Mouse (Mus musculus): Measurements from ENCODE around the gene Spaca4. TPM values are rescaled to one million over a fixed set of nuclear protein-coding genes. Genes with fewer than 3 reads are reported as not detected.

Spaca4 gene
- not detected in 2 replicates for polyA plus RNA-seq (2012)

DNA sequence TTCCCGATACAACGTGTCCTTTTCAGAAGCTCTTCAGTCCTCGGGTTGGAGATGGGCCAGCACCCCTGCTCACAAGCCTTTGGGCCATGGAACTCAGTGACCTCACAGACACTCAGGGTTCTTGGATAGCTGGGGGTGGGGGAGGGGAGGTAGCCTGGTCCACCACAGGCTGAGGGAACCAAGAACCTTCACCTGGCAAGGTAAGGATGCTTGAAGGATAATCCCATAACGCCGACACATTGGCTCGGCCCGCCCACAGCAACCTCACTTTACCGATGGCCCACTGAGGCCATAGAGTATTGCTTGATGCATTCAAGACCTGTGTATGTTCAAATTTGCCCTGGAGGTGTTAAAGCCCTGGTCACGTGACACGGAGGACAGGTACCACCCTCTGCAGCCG, at the start of gene Spaca4:
Spaca4 (minus strand) TSS at position 101 of the 400 bp plus-strand sequence.
- no peak for TF ChIP-seq GATA1 (IDR thresholded peaks at IDR 0.05; ENCODE audit: low read length)

DNA sequence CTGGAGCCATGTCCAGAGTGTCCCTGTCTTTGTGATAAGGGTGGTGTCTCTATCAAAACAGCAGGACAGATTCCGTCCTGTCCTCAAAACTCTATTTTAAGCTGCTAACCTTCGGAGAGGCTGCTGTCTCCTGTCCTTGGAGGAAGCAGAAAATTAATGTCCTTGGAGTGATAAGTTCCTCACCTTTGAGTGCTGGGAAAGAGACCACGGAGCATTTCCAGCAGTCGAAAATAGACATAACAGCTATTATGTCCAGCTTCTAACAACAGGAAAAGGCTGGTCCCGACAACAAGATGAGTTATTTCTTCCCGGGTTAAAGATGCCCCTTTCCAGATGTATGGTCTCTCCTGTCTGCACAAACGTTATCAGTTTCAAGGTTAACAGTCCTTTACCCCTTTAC, 49.6 kb upstream of the Spaca4 start:
- no peak for TF ChIP-seq GATA1 (IDR thresholded peaks at IDR 0.05; ENCODE audit: low read length)

DNA sequence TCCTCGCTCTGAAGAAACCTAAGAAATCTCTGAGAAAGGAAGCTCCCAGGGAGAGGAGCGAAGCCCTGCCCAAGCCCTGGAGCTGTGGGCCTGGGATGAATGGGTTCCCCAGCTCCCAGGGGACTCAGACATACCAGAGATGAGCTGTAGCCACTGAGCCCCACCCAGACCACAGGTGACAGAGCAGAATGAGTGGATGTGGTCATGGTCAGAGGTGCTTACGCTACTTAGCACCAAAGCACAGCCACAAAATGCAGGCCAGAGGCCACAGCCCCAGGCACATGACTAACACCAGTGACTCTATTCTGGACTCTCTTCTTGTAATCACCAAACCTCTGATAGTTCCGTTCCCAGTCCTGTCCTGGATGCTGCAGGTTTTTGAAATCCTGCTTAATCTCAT, 45.5 kb upstream of the Spaca4 start:
- TF ChIP-seq GATA1 (IDR thresholded peaks at IDR 0.05; ENCODE audit: low read length), result no peak

DNA sequence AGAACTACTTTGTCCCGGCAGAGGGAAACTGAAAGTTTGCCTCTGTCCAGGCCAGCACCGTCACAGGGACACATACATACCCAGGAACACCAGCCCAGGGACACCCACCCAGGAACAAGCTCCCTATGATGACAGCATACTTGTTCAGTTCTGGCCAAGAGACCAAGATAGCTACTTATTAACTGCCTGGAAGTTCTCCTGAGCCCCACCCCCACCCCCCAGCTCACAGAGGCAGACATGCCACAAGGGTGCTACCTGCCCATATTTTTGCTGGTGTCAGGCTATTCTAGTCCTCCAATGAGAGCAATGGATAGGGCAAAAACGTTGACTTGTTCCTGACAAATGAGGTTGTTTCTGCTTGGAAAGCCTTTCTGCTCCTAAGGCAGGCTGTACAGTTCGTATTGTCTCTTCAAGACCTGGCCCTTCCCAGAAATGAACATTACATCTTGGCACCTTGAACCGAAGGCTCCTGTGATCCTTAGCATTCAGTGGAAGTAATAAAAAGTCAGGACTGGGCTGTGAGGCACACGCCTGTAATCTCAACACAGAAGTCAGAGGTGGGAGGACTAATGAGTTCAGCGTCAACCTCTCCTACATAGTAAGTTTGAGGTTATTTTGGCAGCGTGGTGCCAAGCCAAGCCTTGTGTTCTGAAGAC, 44.9 kb upstream of the Spaca4 start:
- TF ChIP-seq GATA1 (IDR thresholded peaks at IDR 0.05; ENCODE audit: low read length), result no peak

DNA sequence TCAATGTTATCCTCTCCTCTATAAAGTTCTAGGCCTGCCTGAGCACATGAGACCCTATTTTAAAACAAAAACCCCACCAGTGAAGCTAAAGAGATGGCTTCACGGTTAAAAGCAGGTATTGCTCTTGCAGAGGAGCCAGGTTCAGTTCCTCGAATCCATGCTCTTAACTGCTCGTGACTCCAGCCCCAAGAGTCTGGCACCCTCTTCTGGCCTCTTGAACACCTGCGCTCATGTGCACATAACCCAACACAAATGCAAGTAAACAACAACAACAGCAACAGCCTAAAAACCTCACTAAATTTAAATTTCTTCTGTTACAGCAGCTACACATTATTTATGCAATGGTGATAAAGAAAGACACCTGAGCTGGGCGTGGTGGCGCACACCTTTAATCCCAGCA, 41.9 kb upstream of the Spaca4 start:
- TF ChIP-seq GATA1 (IDR thresholded peaks at IDR 0.05; ENCODE audit: low read length), result no peak

DNA sequence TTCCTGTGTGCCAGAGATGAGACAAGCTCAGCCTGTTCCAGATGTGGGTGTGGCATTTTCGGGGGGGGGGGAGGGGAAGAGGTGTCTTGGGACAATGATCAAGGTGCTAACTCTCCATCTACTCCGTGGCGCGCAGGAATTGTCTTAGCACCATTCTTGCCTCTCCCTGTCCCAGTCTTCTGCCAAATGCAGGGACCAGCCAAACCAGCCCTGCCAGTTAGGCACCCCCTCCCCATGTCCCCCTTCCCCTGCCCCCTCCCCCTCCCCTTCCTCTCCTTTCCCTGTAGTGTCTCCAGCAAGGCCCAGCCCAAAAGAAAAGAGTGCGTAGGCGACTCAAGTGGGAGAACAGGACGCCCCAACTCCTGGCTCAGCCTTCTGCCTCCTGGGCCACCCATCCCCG, 41.2 kb upstream of the Spaca4 start:
- TF ChIP-seq GATA1 (IDR thresholded peaks at IDR 0.05; ENCODE audit: low read length), result no peak

DNA sequence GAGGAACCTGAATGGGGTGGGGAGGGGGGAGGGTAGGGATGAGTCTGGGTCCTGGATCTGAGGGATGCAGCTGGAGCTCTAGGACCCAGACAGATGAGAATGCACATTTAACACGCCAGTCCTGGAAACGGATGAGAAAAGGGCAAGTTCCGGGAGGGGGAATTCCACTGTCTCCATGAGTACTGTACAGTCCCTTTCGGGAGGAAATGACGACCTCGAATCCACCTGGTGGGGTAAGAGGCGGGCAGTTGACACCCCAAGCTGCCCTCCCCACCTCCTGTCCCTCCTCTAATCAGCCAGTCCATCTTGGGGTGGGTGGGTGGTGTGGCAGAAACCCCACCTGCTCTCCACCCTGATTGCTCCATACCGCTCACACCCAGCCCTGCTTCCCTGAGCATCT, 40.4 kb upstream of the Spaca4 start:
- TF ChIP-seq GATA1 (IDR thresholded peaks at IDR 0.05; ENCODE audit: low read length), result no peak

DNA sequence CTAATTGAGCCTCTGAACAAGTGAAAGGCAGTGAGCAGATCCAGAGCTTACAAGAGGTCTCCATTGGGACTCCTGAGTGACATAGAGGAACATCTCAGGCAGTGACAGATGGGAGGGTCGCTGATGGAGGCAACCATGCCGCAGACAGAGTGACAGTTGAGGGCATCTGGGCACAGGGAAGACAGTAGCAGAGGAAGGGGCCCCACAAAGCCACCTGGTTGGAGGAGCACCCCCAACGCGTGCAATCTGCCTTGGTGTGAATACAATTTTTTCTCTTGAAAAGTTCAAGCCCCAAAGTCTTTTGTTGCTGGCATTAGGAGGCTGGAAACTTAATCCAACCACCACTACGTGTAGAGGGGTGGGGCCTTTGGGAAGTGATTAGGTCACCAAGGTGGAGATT, 34.5 kb upstream of the Spaca4 start:
- no peak for TF ChIP-seq GATA1 (IDR thresholded peaks at IDR 0.05; ENCODE audit: low read length)

DNA sequence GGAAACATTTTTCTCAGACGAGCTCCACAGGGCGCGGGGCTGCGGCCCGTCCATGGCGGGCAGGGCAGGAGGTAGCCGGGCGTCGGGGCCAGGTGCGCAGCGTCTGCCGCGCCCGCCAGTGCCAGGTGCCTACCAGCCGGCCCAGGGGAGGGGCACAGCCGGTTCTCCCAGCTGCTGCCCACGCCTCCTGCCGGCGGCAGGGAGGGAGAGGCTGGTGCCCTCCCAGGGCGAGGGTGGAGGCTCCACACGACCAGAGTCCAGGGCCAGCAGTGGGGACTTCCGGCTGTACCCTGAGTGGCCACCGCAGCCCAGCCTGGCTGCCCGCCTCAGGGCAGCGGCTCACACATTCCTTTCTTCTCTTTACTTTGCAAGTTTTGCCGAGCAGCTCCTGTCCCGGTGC, 33.8 kb upstream of the Spaca4 start:
- no peak for TF ChIP-seq GATA1 (IDR thresholded peaks at IDR 0.05; ENCODE audit: low read length)

DNA sequence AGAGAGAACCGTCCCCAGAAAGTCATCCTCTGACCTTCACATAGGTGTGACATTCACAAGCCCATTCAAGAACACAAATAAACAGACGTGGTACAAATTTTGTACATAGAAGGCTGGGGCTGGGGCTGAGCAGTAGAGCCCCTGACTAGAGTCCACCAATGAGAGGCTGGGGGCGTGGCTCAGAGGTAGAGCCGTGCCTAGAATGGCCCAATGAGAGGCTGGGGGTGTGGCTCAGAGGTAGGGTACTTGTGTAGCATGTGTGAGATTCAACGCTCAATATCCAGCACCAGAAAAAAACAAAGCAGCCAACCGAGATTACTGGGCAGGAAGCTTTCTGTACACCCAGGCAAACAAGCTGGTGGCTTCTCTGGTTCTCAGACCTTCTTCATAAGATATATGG, 30.1 kb upstream of the Spaca4 start:
- no peak for TF ChIP-seq GATA1 (IDR thresholded peaks at IDR 0.05; ENCODE audit: low read length)

DNA sequence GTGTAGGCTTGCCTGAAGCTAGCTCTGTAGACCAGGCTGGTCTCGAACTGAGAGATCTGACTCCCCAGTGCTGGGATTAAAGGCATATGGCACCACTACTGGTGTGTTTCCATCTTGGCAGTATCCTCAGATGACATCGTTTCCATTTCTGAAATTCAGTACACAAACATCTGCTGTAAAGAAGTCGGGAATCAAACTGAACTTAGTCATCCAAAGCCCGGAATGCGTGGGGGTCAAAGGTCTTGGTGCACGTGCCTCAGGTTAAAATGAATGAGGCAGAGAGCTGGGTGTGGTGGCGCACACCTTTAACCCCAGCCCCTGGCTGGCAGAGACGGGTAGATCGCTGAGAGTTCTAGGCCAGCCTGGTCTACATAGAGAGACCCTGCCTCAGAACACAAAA, 24.5 kb upstream of the Spaca4 start:
- TF ChIP-seq GATA1 (IDR thresholded peaks at IDR 0.05; ENCODE audit: low read length), result no peak

DNA sequence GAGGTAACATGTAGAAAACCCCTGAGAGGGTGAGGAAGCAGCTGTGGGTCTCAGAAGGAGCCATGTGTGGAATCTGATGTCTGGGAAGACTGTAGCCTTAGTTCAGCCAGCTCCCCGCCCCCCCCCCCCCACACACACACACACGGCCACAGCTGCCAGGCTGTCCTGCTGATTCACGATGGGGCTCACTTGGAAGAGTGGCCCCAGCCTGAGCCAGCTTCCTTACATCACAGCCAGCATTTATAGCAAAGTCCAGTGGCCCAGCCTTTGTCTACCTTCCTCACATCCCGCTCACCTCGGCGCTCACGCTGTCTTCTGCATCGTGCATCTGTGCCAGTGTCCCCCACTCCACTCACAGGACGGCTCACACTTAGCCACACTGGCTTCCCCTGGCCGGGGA, 23.8 kb upstream of the Spaca4 start:
- no peak for TF ChIP-seq GATA1 (IDR thresholded peaks at IDR 0.05; ENCODE audit: low read length)

DNA sequence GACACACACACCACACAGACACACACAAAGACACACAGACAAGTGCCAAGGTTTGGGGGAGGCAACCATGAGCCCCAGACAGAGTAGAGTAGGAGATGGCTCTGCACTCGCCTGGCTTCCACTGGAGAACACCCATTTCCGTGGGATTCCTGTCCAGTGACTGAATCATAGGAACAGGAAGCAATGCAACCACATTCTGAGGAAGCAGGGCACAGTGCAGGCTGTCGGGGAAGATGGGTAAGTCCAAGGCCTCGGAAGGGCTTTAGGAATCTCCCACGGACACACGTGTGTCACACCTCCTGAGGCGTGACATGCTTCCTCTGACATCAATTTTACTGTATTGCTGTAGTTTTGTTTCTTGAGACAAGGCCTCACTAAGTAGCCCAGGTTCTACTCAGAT, 22.5 kb upstream of the Spaca4 start:
- TF ChIP-seq GATA1 (IDR thresholded peaks at IDR 0.05; ENCODE audit: low read length), result no peak

DNA sequence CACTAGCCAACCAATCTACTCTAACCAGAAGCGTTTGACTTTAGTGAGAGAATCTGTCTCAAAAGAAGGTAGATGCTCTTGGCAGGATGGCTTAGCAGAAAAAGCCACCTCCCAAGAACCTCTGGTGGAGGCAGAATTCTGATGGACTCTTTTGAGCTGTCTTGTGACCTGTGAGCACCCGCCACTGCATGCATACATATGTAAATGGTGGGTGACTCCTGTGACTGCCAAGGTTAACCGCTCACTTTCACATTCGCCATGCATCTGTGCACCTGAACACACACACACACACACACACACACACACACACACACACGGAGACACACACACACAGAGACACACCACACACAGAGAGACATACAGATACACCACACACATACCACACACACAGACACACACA, 21.8 kb upstream of the Spaca4 start:
- TF ChIP-seq GATA1 (IDR thresholded peaks at IDR 0.05; ENCODE audit: low read length), result no peak

DNA sequence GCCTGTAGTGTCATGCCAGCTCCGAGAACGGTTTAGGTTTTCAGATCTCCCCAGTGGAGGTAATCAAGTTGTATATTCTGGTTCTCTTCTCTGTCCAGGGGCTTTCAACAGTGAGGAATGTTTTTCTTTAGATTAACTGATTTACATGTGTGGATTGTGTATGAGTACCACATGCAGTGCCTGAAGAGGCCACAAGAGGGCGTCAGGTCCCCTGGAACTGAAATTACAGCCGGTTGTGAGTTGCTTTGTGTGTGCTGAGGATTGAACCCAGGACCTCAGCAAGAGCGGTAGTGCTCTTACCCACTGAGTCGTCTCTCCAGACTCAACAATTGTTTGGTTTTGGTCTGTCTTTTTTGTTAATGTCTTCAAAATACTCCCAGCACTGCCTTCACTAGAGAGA, 20.9 kb upstream of the Spaca4 start:
- TF ChIP-seq GATA1 (IDR thresholded peaks at IDR 0.05; ENCODE audit: low read length), result no peak

DNA sequence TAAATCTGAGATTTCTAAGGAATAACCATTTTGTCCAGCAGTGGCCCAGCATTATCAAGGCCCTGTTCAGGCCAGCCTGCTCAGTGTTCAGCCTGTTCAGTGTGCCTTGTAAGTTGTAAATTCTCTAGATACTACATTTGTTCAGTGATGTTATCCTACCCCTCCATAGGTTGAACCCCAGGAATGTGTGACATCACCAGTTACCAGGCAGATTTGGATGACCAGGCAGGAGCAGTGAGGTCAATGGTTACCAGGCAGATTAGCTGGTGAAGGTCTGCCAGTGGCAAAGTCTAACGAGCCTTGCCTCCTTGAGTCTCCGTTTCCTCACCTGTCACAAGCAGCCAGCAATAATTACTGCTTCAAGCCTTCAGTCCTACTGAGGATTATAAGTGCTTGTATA, 18.8 kb upstream of the Spaca4 start:
- no peak for TF ChIP-seq GATA1 (IDR thresholded peaks at IDR 0.05; ENCODE audit: low read length)

DNA sequence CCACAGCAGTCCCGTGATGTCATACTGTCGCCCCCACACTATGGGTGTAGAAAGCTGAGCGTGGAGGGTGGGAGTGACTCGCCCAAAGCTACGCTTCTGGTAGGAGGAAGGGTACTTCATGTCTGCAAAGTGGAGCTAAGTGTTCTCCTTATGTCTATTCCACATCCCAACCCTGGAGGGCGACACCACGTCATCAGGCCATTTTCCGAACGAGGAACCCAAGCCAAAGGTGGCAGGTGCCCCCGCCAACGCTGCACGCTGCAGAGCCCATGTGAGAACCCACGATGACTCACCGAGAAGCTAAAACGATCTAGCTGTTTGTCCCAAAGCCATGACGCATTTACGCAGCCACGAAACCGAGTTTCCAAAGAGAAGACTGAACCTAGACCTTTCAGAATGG, 16.7 kb upstream of the Spaca4 start:
- no peak for TF ChIP-seq GATA1 (IDR thresholded peaks at IDR 0.05; ENCODE audit: low read length)

DNA sequence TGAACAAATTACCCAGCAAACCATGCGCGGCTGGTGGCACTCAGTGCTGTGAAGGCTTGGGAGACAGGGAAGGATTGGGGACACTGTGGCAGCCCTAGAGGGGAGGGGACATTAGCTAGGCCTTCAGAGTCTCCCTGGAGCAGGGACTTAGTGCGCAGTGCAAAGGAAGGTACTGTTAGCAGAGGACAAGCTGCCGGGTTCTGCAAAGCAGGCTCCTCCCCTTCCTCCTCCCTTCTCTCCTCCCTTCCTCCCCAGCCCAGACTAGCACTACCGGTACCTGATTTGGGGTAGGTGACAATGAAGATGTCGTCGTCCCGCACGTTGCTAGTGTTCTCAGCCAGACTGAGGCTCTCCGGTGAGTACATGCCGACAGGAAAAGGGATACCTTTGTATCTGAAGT, 16.2 kb upstream of the Spaca4 start:
- no peak for TF ChIP-seq GATA1 (IDR thresholded peaks at IDR 0.05; ENCODE audit: low read length)
